Mouse (Mus musculus) liver, embryonic 13.5 days (tissue): Measurements from ENCODE around the gene Fig4. TPM values are rescaled to one million over a fixed set of nuclear protein-coding genes. Genes with fewer than 3 reads are reported as not detected.

ENCODE experiments used
- ATAC-seq: fragments of 200-750 bp; cut with Nextera tagmentation; 2 replicates; pipeline ENCODE4 v1.8.0; 2017; ENCODE audit warnings: low read depth, mild to moderate bottlenecking, moderate number of reproducible peaks, moderate library complexity
- DNase-seq: peaks from one replicate; pipeline ENCODE4 v3.0.0; 2022
- H3K27ac ChIP-seq: fragments of 300-500 bp; sonication (generic); 2 replicates; pipeline ENCODE4 v1.5.1; 2015; ENCODE audit warnings: moderate library complexity, mild to moderate bottlenecking, inconsistent platforms
- H3K27me3 ChIP-seq: fragments of 300-500 bp; sonication (generic); 2 replicates; pipeline ENCODE4 v1.6.1; 2015; ENCODE audit warnings: mild to moderate bottlenecking, inconsistent platforms
- H3K36me3 ChIP-seq: fragments of 300-500 bp; sonication (generic); 2 replicates; pipeline ENCODE4 v1.6.1; 2015; ENCODE audit warnings: mild to moderate bottlenecking, inconsistent platforms
- H3K4me1 ChIP-seq: fragments of 300-500 bp; sonication (generic); replicated peaks from 2 replicates; pipeline ENCODE4 v1.6.1; 2015; ENCODE audit warnings: inconsistent platforms
- H3K4me2 ChIP-seq: fragments of 300-500 bp; sonication (generic); 2 replicates; pipeline ENCODE4 v1.6.1; 2015; ENCODE audit warnings: inconsistent platforms, mild to moderate bottlenecking, moderate library complexity
- H3K4me3 ChIP-seq: fragments of 300-500 bp; sonication (generic); replicated peaks from 2 replicates; pipeline ENCODE4 v1.5.1; 2015; ENCODE audit warnings: mild to moderate bottlenecking, inconsistent platforms
- H3K9ac ChIP-seq: fragments of 300-500 bp; sonication (generic); 2 replicates; pipeline ENCODE4 v1.6.1; 2015; ENCODE audit warnings: mild to moderate bottlenecking, inconsistent platforms
- H3K9me3 ChIP-seq: fragments of 300-500 bp; sonication (generic); replicated peaks from 2 replicates; pipeline ENCODE4 v1.6.1; 2016; ENCODE audit warnings: inconsistent platforms
- WGBS: fragments of 180-500 bp; shearing (Covaris S2); methylation state at CpG from one replicate; pipeline ENCODE4 v1.1.7; 2015; ENCODE audit not compliant: insufficient replicate concordance; 5-methylcytosine and 5-hydroxymethylcytosine counted together
- polyA plus RNA-seq: library from polyadenylated mRNA; unstranded; fragments of >200 nt; fragmentation: Nextera tagmentation; extraction: Ambion mirVana; gene quantifications from 2 replicates; pipeline ENCODE4 v1.2.1, GENCODE M21; 2015

The Fig4 gene
- 9.9 and 11.4 TPM in 2 replicates for polyA plus RNA-seq

- Histone ChIP-seq H3K9ac (peak within 1 kb of the TSS; percentile 91), H3K36me3 (no peaks in the 10 kb centered on the region), H3K27ac (peak within 1 kb of the TSS; percentile 79), H3K4me1 (peaks cover 16% of the 10 kb centered on the region), H3K9me3 (no peaks in the 10 kb centered on the region), H3K4me3 (peak within 1 kb of the TSS; percentile 89), H3K4me2 (peak within 1 kb of the TSS; percentile 83), H3K27me3 (no peaks in the 10 kb centered on the region)
- DNase-seq (peak; percentile 85), ATAC-seq (peak; percentile 89)
- under 1% methylated on average over 38 of the region's 38 CpGs for WGBS
These were observed at the start of gene Fig4 for GRCm38 (mm10) chr10:41302689-41303431. Gene Fig4, minus strand, starts transcription at chr10:41303260.

DNA sequence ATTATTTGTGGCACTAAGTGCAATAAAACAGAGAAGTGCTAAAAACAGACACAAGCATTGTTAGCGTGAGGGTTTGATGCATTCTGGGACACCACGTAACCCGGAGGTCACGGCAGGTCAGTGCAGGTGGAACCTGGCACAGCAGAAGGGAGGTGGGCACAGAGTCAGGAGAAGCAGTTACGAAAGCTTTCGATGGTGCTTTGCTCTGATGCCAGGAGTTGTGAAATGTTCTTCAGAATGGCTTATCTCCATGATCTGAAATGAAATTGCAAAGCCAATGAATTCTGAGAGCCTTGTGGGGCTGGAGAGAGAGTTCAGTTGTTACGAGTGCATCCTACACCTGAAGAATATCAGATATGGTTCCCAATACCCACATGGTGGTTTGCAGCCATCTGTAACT is 38.3 kb upstream of the Fig4 start:
- ATAC-seq (no peak), DNase-seq (no peak)
- Histone ChIP-seq H3K9ac (no peak overlapping the region), H3K4me3 (no peak overlapping the region), H3K27ac (no peak overlapping the region), H3K27me3 (no peaks in the 10 kb centered on the region), H3K9me3 (no peaks in the 10 kb centered on the region), H3K36me3 (no peaks in the 10 kb centered on the region), H3K4me2 (no peak overlapping the region), H3K4me1 (no peaks in the 10 kb centered on the region)
- WGBS = 79% methylated on average over 7 of the region's 7 CpGs

DNA sequence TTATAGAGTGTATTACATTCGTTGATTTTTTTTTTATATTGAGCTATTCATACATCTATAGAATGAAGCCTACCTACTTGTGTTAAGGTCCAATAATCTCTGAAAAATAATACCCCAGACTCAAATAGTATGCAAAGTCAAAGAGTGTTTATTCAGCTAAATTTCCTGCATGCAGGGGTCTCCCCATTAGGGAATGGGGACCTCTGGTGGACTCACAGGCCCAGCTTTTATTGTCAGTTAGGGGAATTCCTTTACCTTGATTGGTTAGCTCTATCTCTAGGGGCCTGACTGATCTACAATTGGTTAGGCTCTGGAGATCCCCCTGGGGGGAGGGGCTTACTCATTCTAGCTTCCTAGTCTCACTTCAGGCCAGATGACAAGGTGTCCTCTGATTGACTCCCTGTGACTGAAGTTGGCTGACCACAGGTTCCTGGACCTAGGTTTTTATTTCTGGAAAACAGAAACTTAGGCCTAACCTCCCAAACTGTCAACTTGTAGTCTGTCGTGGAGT is 29.5 kb upstream of the Fig4 start:
- H3K4me2 ChIP-seq = no peak overlapping the region
- H3K27me3 ChIP-seq = no peaks in the 10 kb centered on the region
- H3K36me3 ChIP-seq = no peaks in the 10 kb centered on the region
- 51% methylated on average over 2 of the region's 2 CpGs for WGBS
- no peak overlapping the region for H3K9ac ChIP-seq
- no peak overlapping the region for H3K4me3 ChIP-seq
- no peak overlapping the region for H3K27ac ChIP-seq
- H3K4me1 ChIP-seq = 0 out of 2 replicates have a peak, but pooled peaks cover 2% of the 10 kb centered on the region
- DNase-seq = no peak
- no peaks in the 10 kb centered on the region for H3K9me3 ChIP-seq
- no peak for ATAC-seq

- WGBS = 65% methylated on average over 3 of the region's 3 CpGs
These were observed 12.8 kb upstream of the Fig4 start for GRCm38 (mm10) chr10:41315866-41316265.

DNA sequence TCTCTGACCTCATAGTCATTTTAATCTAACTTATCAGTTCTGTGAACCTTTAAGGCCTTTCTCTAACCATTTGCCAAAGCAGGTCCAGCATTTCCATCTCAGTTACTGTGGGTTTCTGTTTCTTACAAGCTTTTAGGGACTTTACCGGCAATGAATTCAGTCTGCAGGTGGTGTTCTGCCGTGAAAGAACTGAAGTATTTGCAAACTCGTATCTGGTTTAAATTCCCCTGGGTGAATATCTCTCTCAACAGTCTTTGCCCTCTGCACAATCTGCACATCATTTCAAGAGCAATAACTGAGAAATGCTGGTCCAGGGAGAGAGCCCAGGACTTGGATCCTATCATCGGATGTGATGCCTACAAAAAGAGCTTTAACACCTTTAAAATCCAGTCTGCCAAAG is 5.1 kb upstream of the Fig4 start:
- Histone ChIP-seq H3K27me3 (no peaks in the 10 kb centered on the region), H3K9me3 (no peaks in the 10 kb centered on the region), H3K4me3 (no peak overlapping the region), H3K27ac (no peak overlapping the region), H3K36me3 (no peaks in the 10 kb centered on the region), H3K9ac (no peak overlapping the region), H3K4me1 (peaks cover 3% of the 10 kb centered on the region), H3K4me2 (no peak overlapping the region)
- no peak for ATAC-seq
- DNase-seq = no peak
- 81% methylated on average over 4 of the region's 4 CpGs for WGBS

More at GRCm38 (mm10) chr10:41315866-41316265, 12.8 kb upstream of the Fig4 start:
- Histone ChIP-seq H3K27ac (no peak overlapping the region), H3K36me3 (no peaks in the 10 kb centered on the region), H3K9ac (no peak overlapping the region), H3K4me2 (no peak overlapping the region), H3K4me3 (no peak overlapping the region), H3K4me1 (no peaks in the 10 kb centered on the region), H3K9me3 (no peaks in the 10 kb centered on the region), H3K27me3 (no peaks in the 10 kb centered on the region)
- ATAC-seq (no peak), DNase-seq (no peak)

DNA sequence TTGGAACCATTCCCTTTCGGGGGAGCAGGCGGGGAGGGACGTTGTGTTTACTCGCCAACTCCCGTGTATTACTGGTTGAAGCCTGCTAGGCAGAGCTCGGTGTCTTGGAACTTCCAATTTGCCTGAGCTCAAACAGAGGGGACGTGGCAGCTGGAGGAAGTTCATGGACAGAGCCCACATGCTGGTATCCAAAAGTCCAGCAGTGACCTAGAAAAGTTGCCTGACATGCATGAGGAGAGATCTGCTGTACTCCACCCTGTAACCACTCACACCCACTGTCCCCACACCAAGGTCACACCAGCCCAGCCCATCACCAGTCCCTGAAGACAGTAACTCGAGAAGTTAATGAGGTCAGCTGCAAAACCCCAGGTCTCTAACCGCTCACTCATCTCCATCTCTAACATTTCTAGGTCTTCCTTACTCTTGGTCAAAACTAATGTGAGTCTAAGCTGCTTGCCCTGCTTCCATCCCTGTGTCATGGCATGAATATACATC is 1.9 kb upstream of the Fig4 start:
- Histone ChIP-seq H3K36me3 (no peaks in the 10 kb centered on the region), H3K9me3 (no peaks in the 10 kb centered on the region), H3K27me3 (no peaks in the 10 kb centered on the region), H3K4me2 (no peak overlapping the region), H3K9ac (no peak overlapping the region), H3K4me1 (peaks cover 16% of the 10 kb centered on the region), H3K27ac (no peak overlapping the region), H3K4me3 (no peak overlapping the region)
- WGBS = 65% methylated on average over 9 of the region's 9 CpGs
- DNase-seq = no peak
- ATAC-seq = no peak

DNA sequence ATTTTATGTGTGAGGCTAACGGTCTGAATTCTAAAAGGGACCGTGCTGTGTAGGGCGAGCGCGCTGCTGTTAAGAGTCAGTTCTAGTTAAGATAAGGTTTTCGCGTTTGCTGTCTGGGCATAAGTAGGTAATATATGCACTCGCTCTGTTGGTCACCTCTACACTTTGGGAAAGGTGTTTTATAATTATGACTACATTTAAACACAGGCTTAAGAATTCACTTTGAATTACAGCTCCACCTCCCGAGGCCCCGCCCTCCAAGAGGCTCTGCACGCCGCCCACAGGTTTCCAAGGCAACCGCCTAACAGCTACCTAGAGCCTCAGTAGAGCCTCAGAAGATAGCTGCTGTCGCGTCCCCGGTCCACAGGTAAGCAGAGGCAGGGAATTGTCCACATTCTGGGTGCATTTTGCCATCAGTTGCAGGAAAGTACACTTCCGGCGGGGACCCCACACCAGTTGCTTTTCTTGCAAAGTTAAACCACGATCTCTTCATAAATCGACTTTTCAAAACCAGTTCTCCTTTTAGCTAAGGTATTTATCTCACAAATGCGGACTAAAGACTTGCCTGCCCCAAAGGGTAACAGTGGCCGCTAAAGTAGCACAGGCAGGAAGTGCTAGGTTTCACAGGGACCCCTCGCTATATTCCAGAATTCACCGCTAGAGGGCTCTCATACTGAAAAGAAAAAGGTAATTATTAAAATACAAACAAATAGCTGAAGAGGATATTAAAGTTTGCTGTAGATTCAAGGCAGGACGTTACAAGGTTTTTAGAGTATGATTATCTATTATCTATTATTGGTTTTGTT is 782 bp upstream of the Fig4 start, which contains the start of gene Ak9:
Gene Ak9, plus strand, starts transcription at position 342 of the 806 bp plus-strand sequence.
- no peaks in the 10 kb centered on the region for H3K36me3 ChIP-seq
- H3K9ac ChIP-seq = peak within 1 kb of the TSS; percentile 91
- peak within 1 kb of the TSS; percentile 79 for H3K27ac ChIP-seq
- DNase-seq (peak; percentile 88), ATAC-seq (peak; percentile 84)
- peaks cover 16% of the 10 kb centered on the region for H3K4me1 ChIP-seq
- no peaks in the 10 kb centered on the region for H3K27me3 ChIP-seq
- peak within 1 kb of the TSS; percentile 89 for H3K4me3 ChIP-seq
- no peaks in the 10 kb centered on the region for H3K9me3 ChIP-seq
- WGBS = under 1% methylated on average over 25 of the region's 25 CpGs
- H3K4me2 ChIP-seq = peak within 1 kb of the TSS; percentile 83

GRCm38 (mm10) chr10:41300161-41300560 is 2.9 kb downstream of the Fig4 start:
- Histone ChIP-seq H3K4me2 (no peak overlapping the region), H3K9me3 (no peaks in the 10 kb centered on the region), H3K27ac (no peak overlapping the region), H3K4me3 (no peak overlapping the region), H3K36me3 (no peaks in the 10 kb centered on the region), H3K27me3 (no peaks in the 10 kb centered on the region), H3K4me1 (peaks cover 17% of the 10 kb centered on the region), H3K9ac (no peak overlapping the region)
- ATAC-seq = no peak
- WGBS = 56% methylated on average over 1 of the region's 1 CpGs
- no peak for DNase-seq

DNA sequence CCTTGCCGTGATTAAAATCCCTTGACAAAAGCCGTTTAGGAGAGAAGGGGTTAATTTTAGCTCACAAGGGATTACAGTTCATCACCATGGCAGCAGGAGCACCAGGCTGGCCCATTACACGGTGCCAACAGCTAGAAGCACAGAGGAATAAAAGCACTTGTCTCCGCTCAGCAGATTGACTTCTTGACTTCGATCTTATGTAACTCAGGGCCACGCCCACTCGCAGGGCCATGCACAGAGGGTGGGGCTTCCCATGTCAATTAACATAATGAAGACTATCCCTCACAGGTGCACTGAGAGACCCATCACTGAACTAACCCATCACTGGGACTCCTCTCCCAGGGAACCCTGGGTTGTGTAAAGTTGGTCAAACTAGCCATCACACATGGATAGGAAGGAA is 7.9 kb downstream of the Fig4 start:
- 49% methylated on average over 7 of the region's 7 CpGs for WGBS
- Histone ChIP-seq H3K36me3 (no peaks in the 10 kb centered on the region), H3K4me2 (no peak overlapping the region), H3K27ac (no peak overlapping the region), H3K27me3 (no peaks in the 10 kb centered on the region), H3K4me1 (peaks cover 11% of the 10 kb centered on the region), H3K9me3 (no peaks in the 10 kb centered on the region), H3K4me3 (no peak overlapping the region), H3K9ac (no peak overlapping the region)
- DNase-seq (no peak), ATAC-seq (no peak)

- ATAC-seq (no peak), DNase-seq (no peak)
- H3K4me2 ChIP-seq = no peak overlapping the region
- H3K4me1 ChIP-seq = peaks cover 11% of the 10 kb centered on the region
- H3K36me3 ChIP-seq = no peaks in the 10 kb centered on the region
- no peaks in the 10 kb centered on the region for H3K9me3 ChIP-seq
- no peak overlapping the region for H3K4me3 ChIP-seq
- no peaks in the 10 kb centered on the region for H3K27me3 ChIP-seq
- H3K27ac ChIP-seq = no peak overlapping the region
- H3K9ac ChIP-seq = no peak overlapping the region
- 82% methylated on average over 11 of the region's 11 CpGs for WGBS
These were observed 8.3 kb downstream of the Fig4 start for GRCm38 (mm10) chr10:41294734-41295133.

GRCm38 (mm10) chr10:41293019-41293418 is 10.0 kb downstream of the Fig4 start:
- H3K27ac ChIP-seq = no peak overlapping the region
- peaks cover 16% of the 10 kb centered on the region for H3K4me1 ChIP-seq
- ATAC-seq (no peak), DNase-seq (no peak)
- no peaks in the 10 kb centered on the region for H3K36me3 ChIP-seq
- H3K9me3 ChIP-seq = no peaks in the 10 kb centered on the region
- no peaks in the 10 kb centered on the region for H3K27me3 ChIP-seq
- 41% methylated on average over 7 of the region's 7 CpGs for WGBS
- no peak overlapping the region for H3K4me2 ChIP-seq
- no peak overlapping the region for H3K9ac ChIP-seq
- no peak overlapping the region for H3K4me3 ChIP-seq
